Mouse (Mus musculus) heart, postnatal 0 days (tissue): ENCODE data around the gene Sh3glb1. TPM values are rescaled to one million over a fixed set of nuclear protein-coding genes. Genes with fewer than 3 reads are reported as not detected.
"Not testable (repeated sequence)": the region's sequence is repeated elsewhere in the genome, so short reads cannot be mapped to it uniquely, and the experiment has no call there.

Experiments used
- ATAC-seq: fragments of 200-750 bp; cut with Nextera tagmentation; 2 replicates; pipeline ENCODE4 v1.8.0; 2017; ENCODE audit warnings: low read depth, moderate number of reproducible peaks, moderate library complexity; ENCODE audit not compliant: insufficient read depth
- DNase-seq: peaks from one replicate; pipeline ENCODE4 v3.0.0-alpha.2; 2016; ENCODE audit warnings: low spot score
- H3K27ac ChIP-seq: fragments of 300-500 bp; sonication (generic); 2 replicates; pipeline ENCODE4 v1.5.1; 2014; ENCODE audit warnings: low read depth, mild to moderate bottlenecking
- H3K27me3 ChIP-seq: fragments of 300-500 bp; sonication (generic); 2 replicates; pipeline ENCODE4 v1.6.1; 2014; ENCODE audit warnings: low read length, mixed read lengths; ENCODE audit not compliant: control insufficient read depth, insufficient read depth
- H3K36me3 ChIP-seq: fragments of 300-500 bp; sonication (generic); replicated peaks from 2 replicates; pipeline ENCODE4 v1.6.1; 2014; ENCODE audit warnings: low read length, mixed read lengths; ENCODE audit not compliant: control insufficient read depth, insufficient read depth
- H3K4me1 ChIP-seq: fragments of 300-500 bp; sonication (generic); 2 replicates; pipeline ENCODE4 v1.6.1; 2014; ENCODE audit warnings: antibody characterized with exemption; ENCODE audit not compliant: control insufficient read depth, insufficient read depth
- H3K4me2 ChIP-seq: fragments of 300-500 bp; sonication (generic); 2 replicates; pipeline ENCODE4 v1.6.1; 2014; ENCODE audit warnings: low read depth, mild to moderate bottlenecking, low read length, moderate library complexity
- H3K4me3 ChIP-seq: fragments of 300-500 bp; sonication (generic); 2 replicates; pipeline ENCODE4 v1.5.1; 2014; ENCODE audit warnings: low read depth, low read length
- H3K9ac ChIP-seq: fragments of 300-500 bp; sonication (generic); replicated peaks from 2 replicates; pipeline ENCODE4 v1.6.1; 2014; ENCODE audit warnings: low read depth, low read length, mixed read lengths
- H3K9me3 ChIP-seq: fragments of 300-500 bp; sonication (generic); replicated peaks from 2 replicates; pipeline ENCODE4 v1.6.1; 2016; ENCODE audit warnings: low read length; ENCODE audit not compliant: control insufficient read depth
- CTCF ChIP-seq: IDR thresholded peaks from 2 replicates; pipeline ENCODE4 v1.5.1; 2016; ENCODE audit warnings: antibody characterized with exemption, control low read depth, low read depth
- EP300 ChIP-seq: IDR thresholded peaks from 2 replicates; pipeline ENCODE4 v1.6.1; 2016; ENCODE audit warnings: antibody characterized with exemption, low read depth
- WGBS: fragments of 180-500 bp; shearing (Covaris S2); extraction: QIAGEN DNeasy Blood & Tissue Kit; methylation state at CpG from one replicate; pipeline ENCODE4 v1.1.7; 2014; 5-methylcytosine and 5-hydroxymethylcytosine counted together
- polyA plus RNA-seq: library from polyadenylated mRNA; unstranded; fragments of >200 nt; fragmentation: Nextera tagmentation; extraction: Ambion mirVana; gene quantifications from 2 replicates; pipeline ENCODE4 v1.2.1, GENCODE M21; 2015
- total RNA-seq: library from RNA; depleted of rRNA; stranded (reverse); fragments of >200 nt; gene quantifications from 2 replicates; pipeline ENCODE4 v1.2.3, GENCODE M21; 2014; ENCODE audit warnings: low replicate concordance; rRNA removed

Sh3glb1 gene
- total RNA-seq: 94.8 and 139 TPM in 2 replicates
- polyA plus RNA-seq: 231 and 235 TPM in 2 replicates

DNA sequence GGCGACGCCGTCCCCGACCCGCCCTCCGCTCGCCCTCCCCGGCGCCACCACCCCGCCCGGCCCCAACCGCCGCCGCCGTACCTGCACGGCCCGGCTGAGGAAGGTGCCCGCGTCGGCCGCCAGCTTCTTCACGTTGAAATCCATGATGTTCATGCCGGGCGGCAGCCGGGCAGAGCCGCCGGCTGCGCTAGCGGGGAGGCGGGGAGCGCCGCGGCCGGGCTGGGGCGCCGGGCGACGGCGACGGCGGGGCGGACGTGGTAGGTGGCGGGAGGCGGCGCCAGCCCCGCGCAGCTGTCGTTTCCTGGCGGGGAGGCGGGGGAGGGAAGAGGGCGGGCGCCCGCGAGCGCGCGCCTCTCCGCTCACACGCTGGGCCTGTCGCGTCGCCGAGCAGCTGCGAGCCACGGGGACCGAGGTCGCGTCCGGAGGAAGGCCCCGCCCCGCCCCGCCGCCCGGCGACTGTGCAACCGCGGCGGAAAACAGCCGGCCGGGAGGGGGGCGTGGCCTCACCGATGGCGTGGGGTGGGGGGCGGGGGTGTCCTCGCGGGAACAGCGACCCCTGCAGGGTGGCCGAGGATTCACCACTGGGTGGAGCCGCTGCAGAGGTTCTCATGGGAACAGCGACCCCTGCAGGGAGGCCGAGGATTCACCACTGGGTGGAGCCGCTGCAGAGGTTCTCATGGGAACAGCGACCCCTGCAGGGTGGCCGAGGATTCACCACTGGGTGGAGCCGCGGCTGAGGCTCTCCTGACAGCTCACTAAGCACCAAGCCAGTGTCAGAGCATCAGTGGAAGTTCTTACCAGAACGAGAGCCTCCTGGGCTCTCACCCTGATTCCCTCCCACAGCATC, at the start of gene Sh3glb1:
Sh3glb1 (minus strand) TSS at position 435 of the 847 bp plus-strand sequence.
- Histone ChIP-seq H3K4me2 (peak within 1 kb of the TSS; percentile 79), H3K9me3 (no peaks in the 10 kb centered on the region), H3K36me3 (no peaks in the 10 kb centered on the region), H3K9ac (peak within 1 kb of the TSS; percentile 92), H3K4me1 (peaks cover 29% of the 10 kb centered on the region), H3K27me3 (no peaks in the 10 kb centered on the region), H3K27ac (peak within 1 kb of the TSS; percentile 99), H3K4me3 (peak within 1 kb of the TSS; percentile 91)
- WGBS: 0% methylated on average over 38 of the region's 98 CpGs
- ATAC-seq (peak; percentile 90), DNase-seq (peak; percentile 89)
- peak; percentile 100 for TF ChIP-seq CTCF
- no peak for TF ChIP-seq EP300

DNA sequence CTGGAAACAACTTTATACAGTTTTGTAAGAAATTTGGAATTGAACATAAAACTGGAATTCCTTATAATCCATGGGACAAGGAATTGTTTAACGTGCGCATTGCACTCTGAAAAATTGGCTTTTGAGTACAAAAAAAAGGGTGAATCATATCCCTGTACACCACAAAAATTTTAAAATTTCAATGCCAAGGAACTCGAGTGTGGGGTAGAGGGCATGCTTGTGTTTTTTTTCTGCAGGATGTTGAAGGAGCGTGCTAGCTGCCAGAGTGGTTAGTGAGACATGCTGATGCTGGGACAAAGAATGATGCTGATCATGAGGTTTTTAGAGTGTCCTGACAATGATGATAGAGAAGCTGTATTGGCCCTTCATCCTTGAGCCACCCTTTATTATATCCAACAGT, 45.0 kb upstream of the Sh3glb1 start:
- H3K4me3 ChIP-seq: no peak overlapping the region
- no peak for ATAC-seq
- no peaks in the 10 kb centered on the region for H3K36me3 ChIP-seq
- WGBS: 84% methylated on average over 4 of the region's 4 CpGs
- H3K9me3 ChIP-seq: no peaks in the 10 kb centered on the region
- no peak overlapping the region for H3K9ac ChIP-seq
- no peaks in the 10 kb centered on the region for H3K27me3 ChIP-seq
- TF ChIP-seq CTCF: no peak
- TF ChIP-seq EP300: no peak
- H3K27ac ChIP-seq: no peak overlapping the region
- H3K4me2 ChIP-seq: no peak overlapping the region
- DNase-seq: no peak
- peaks cover 6% of the 10 kb centered on the region; the same call in 1 of the 2 replicates for H3K4me1 ChIP-seq

DNA sequence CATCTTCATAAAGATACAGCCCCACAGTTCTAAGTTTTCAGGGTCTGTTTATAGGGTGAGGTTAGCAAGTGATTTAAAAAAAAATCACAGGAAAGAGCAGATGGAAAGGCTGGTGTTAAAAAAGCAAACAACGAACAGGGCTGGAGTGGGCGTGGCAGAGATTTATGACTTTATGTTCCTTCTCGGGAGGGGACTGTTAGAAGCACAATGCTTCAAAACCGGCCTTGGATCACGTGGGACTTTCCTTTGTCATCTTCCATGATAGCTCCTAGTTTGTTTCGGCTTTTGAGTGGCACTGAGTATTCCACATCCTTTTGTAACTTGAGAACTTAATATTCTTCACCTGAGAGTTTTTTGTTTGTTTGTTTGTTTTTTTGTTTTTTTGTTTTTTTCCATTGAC, 41.3 kb upstream of the Sh3glb1 start:
- H3K4me3 ChIP-seq: no peak overlapping the region
- H3K36me3 ChIP-seq: no peaks in the 10 kb centered on the region
- no peak for TF ChIP-seq CTCF
- TF ChIP-seq EP300: no peak
- peak; percentile 25 for DNase-seq
- H3K27me3 ChIP-seq: no peaks in the 10 kb centered on the region
- ATAC-seq: no peak
- WGBS: 35% methylated on average over 6 of the region's 6 CpGs
- H3K9ac ChIP-seq: no peak overlapping the region
- peaks cover 6% of the 10 kb centered on the region; the same call in 1 of the 2 replicates for H3K4me1 ChIP-seq
- H3K4me2 ChIP-seq: peak overlapping the region; percentile 58
- no peaks in the 10 kb centered on the region for H3K9me3 ChIP-seq
- peak overlapping the region; percentile 85 for H3K27ac ChIP-seq

DNA sequence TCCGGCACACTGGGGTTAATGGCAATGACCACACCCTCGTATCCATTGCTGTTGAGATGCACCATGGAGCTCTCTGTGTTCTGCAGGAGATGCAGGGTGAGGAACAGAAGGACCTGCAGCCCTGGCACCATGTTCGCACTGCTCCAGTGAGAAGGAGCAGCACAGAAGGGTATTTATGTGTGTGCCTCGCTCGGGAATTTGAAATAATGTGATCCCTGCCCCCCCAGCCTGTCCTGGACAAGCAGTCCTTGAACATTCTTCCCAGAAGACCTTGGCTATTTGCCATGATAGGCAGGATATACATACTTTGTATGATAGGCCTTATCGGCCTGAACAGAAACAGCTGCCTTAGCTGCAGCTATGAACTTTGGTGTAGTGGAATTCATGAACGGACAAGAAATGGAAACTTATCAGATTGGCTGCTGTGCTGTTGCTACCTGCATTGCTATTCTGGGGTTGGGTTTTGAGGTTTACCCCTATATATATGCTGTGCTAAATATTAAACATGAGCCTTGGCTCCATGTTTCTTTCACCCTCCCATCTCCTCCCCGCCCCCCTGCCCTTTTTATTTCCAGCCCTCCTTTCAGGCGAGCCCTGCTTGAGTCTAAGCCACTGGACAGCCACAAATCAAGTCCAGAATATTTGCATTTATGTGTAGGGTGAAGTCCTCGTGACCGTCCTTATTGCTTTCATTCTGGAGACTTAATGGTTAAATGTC, 40.6 kb upstream of the Sh3glb1 start, which contains the start of gene Clca3a1:
Clca3a1 (minus strand) TSS at position 386 of the 718 bp plus-strand sequence.
- H3K4me3 ChIP-seq: peak within 1 kb of the TSS; percentile 39
- peak within 1 kb of the TSS; percentile 58 for H3K4me2 ChIP-seq
- TF ChIP-seq CTCF (no peak), EP300 (peak; percentile 76; the same call in 1 of the 2 replicates)
- H3K9ac ChIP-seq: peak within 1 kb of the TSS; percentile 29; the same call in 1 of the 2 replicates
- DNase-seq (peak; percentile 80), ATAC-seq (peak; percentile 92)
- 20% methylated on average over 9 of the region's 11 CpGs for WGBS
- H3K27me3 ChIP-seq: no peaks in the 10 kb centered on the region
- H3K9me3 ChIP-seq: no peaks in the 10 kb centered on the region
- peak within 1 kb of the TSS; percentile 85 for H3K27ac ChIP-seq
- no peaks in the 10 kb centered on the region for H3K36me3 ChIP-seq
- peaks cover 6% of the 10 kb centered on the region; the same call in 1 of the 2 replicates for H3K4me1 ChIP-seq

DNA sequence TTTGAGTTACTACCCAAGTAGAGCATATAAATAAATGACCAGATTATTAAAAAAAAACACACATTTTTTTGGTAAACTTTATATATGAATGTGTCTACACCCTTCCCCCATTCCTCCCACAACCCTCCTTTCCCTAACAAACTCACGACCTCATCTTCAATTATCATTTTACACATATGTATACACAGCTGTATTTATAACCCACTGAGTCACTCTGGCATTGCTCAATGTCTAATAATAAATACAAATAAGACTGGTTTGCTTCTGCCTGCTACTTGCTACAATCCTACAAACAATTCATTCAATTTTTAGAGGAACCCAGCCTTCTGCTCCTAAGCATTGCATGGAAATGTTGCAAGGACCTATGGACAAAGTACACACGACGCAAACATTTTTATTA, 39.6 kb upstream of the Sh3glb1 start:
- no peaks in the 10 kb centered on the region for H3K36me3 ChIP-seq
- peak overlapping the region; percentile 85; the same call in 1 of the 2 replicates for H3K27ac ChIP-seq
- no peaks in the 10 kb centered on the region for H3K27me3 ChIP-seq
- peak overlapping the region; percentile 29; the same call in 1 of the 2 replicates for H3K9ac ChIP-seq
- peak overlapping the region; percentile 39 for H3K4me3 ChIP-seq
- DNase-seq (peak; percentile 13), ATAC-seq (no peak)
- H3K9me3 ChIP-seq: no peaks in the 10 kb centered on the region
- peak overlapping the region; percentile 58 for H3K4me2 ChIP-seq
- peaks cover 6% of the 10 kb centered on the region; the same call in 1 of the 2 replicates for H3K4me1 ChIP-seq
- 52% methylated on average over 3 of the region's 3 CpGs for WGBS
- TF ChIP-seq EP300 (no peak), CTCF (no peak)

DNA sequence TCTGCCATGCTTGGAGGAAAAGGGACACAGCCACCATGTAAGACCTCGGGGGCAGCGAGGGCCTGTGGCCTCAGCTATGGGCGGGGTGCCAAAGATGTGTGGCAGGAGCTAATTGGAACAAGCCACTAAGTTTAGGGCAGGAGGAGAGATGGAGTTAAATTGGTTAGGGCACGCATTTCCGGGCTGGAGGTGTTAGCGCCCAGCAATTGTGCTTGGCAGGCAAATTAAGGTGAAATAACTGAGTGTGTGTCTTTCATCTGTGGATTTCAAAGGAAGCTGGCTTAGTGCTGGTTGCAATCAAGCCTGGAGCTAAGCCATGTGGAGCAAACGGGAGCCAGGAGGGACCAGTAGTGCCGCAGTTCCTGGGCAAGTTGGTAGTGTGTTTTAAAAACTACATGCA, 36.0 kb upstream of the Sh3glb1 start:
- H3K4me1 ChIP-seq, H3K36me3 ChIP-seq, H3K9ac ChIP-seq, DNase-seq, H3K9me3 ChIP-seq, H3K27me3 ChIP-seq, ATAC-seq, H3K4me3 ChIP-seq, H3K27ac ChIP-seq, H3K4me2 ChIP-seq: not testable (repeated sequence)
- 68% methylated on average over 8 of the region's 8 CpGs for WGBS
